Mouse (Mus musculus) heart, postnatal 0 days (tissue): ENCODE measurements at regions not wholly inside any gene's neighbourhood (a gene's known extent, or its start where the extent isn't known, plus 50 kb on each side); places are given as distances from the start of the nearest gene placed in this dataset.
"Not testable (repeated sequence)": the region's sequence is repeated elsewhere in the genome, so short reads cannot be mapped to it uniquely, and the experiment has no call there.

Source experiments
- ATAC-seq: fragments of 200-750 bp; cut with Nextera tagmentation; 2 replicates; pipeline ENCODE4 v1.8.0; 2017; ENCODE audit warnings: low read depth, moderate number of reproducible peaks, moderate library complexity; ENCODE audit not compliant: insufficient read depth
- DNase-seq: peaks from one replicate; pipeline ENCODE4 v3.0.0-alpha.2; 2016; ENCODE audit warnings: low spot score
- H3K27ac ChIP-seq: fragments of 300-500 bp; sonication (generic); 2 replicates; pipeline ENCODE4 v1.5.1; 2014; ENCODE audit warnings: low read depth, mild to moderate bottlenecking
- H3K27me3 ChIP-seq: fragments of 300-500 bp; sonication (generic); 2 replicates; pipeline ENCODE4 v1.6.1; 2014; ENCODE audit warnings: low read length, mixed read lengths; ENCODE audit not compliant: control insufficient read depth, insufficient read depth
- H3K36me3 ChIP-seq: fragments of 300-500 bp; sonication (generic); replicated peaks from 2 replicates; pipeline ENCODE4 v1.6.1; 2014; ENCODE audit warnings: low read length, mixed read lengths; ENCODE audit not compliant: control insufficient read depth, insufficient read depth
- H3K4me1 ChIP-seq: fragments of 300-500 bp; sonication (generic); 2 replicates; pipeline ENCODE4 v1.6.1; 2014; ENCODE audit warnings: antibody characterized with exemption; ENCODE audit not compliant: control insufficient read depth, insufficient read depth
- H3K4me2 ChIP-seq: fragments of 300-500 bp; sonication (generic); 2 replicates; pipeline ENCODE4 v1.6.1; 2014; ENCODE audit warnings: low read depth, mild to moderate bottlenecking, low read length, moderate library complexity
- H3K4me3 ChIP-seq: fragments of 300-500 bp; sonication (generic); 2 replicates; pipeline ENCODE4 v1.5.1; 2014; ENCODE audit warnings: low read depth, low read length
- H3K9ac ChIP-seq: fragments of 300-500 bp; sonication (generic); replicated peaks from 2 replicates; pipeline ENCODE4 v1.6.1; 2014; ENCODE audit warnings: low read depth, low read length, mixed read lengths
- H3K9me3 ChIP-seq: fragments of 300-500 bp; sonication (generic); replicated peaks from 2 replicates; pipeline ENCODE4 v1.6.1; 2016; ENCODE audit warnings: low read length; ENCODE audit not compliant: control insufficient read depth
- CTCF ChIP-seq: IDR thresholded peaks from 2 replicates; pipeline ENCODE4 v1.5.1; 2016; ENCODE audit warnings: antibody characterized with exemption, control low read depth, low read depth
- EP300 ChIP-seq: IDR thresholded peaks from 2 replicates; pipeline ENCODE4 v1.6.1; 2016; ENCODE audit warnings: antibody characterized with exemption, low read depth
- WGBS: fragments of 180-500 bp; shearing (Covaris S2); extraction: QIAGEN DNeasy Blood & Tissue Kit; methylation state at CpG from one replicate; pipeline ENCODE4 v1.1.7; 2014; 5-methylcytosine and 5-hydroxymethylcytosine counted together

- TF ChIP-seq EP300 = no peak
- TF ChIP-seq CTCF = no peak
- H3K9ac ChIP-seq = no peak overlapping the region
- no peak for ATAC-seq
- no peak overlapping the region for H3K27ac ChIP-seq
- no peak overlapping the region for H3K4me3 ChIP-seq
- no peaks in the 10 kb centered on the region for H3K9me3 ChIP-seq
- H3K4me2 ChIP-seq = no peak overlapping the region
- no peak for DNase-seq
- H3K27me3 ChIP-seq = no peaks in the 10 kb centered on the region
- H3K4me1 ChIP-seq = no peaks in the 10 kb centered on the region
- H3K36me3 ChIP-seq = no peaks in the 10 kb centered on the region
- WGBS = 59% methylated on average over 9 of the region's 9 CpGs
These were observed 84.8 kb upstream of the Zfp637 start for GRCm38 (mm10) chr6:117756176-117756575.

GRCm38 (mm10) chr6:117758516-117758915 lies 82.5 kb upstream of the Zfp637 start:
- not testable (repeated sequence) for ATAC-seq, H3K4me3 ChIP-seq, H3K4me2 ChIP-seq, H3K9me3 ChIP-seq, H3K27ac ChIP-seq, H3K9ac ChIP-seq, H3K36me3 ChIP-seq, H3K27me3 ChIP-seq, H3K4me1 ChIP-seq
- 17% methylated on average over 6 of the region's 6 CpGs for WGBS
- peak; percentile 64 for TF ChIP-seq CTCF
- DNase-seq = peak; percentile 37

DNA sequence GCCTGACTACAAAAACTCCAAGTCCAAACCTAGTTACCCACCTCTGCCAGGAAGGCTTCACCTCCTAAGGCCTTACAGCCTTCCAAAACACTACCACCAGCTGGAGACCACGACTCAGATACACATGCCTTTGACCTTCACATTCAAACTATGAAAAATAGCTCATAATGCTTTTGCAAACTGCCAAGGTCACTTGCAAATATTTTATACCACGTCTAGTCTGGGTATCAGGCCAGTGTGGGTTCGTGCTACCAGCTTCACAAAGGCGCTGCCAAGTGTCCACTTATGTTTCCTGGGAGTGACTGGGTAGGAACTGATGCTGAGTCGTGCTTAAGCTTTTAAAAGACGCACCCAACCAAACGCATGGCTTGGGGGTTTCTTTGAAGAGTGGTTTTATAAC lies 69.5 kb upstream of the Zfp637 start:
- H3K9ac ChIP-seq = no peak overlapping the region
- no peak overlapping the region for H3K4me3 ChIP-seq
- no peak overlapping the region for H3K4me2 ChIP-seq
- H3K9me3 ChIP-seq = no peaks in the 10 kb centered on the region
- H3K4me1 ChIP-seq = no peaks in the 10 kb centered on the region
- ATAC-seq (no peak), DNase-seq (no peak)
- no peak overlapping the region for H3K27ac ChIP-seq
- H3K27me3 ChIP-seq = no peaks in the 10 kb centered on the region
- H3K36me3 ChIP-seq = no peaks in the 10 kb centered on the region
- TF ChIP-seq EP300 (no peak), CTCF (no peak)
- 55% methylated on average over 7 of the region's 7 CpGs for WGBS

- H3K4me2 ChIP-seq = no peak overlapping the region
- H3K27me3 ChIP-seq = no peaks in the 10 kb centered on the region
- TF ChIP-seq EP300 (no peak), CTCF (no peak)
These were observed 68.6 kb upstream of the Zfp637 start for GRCm38 (mm10) chr6:117772396-117772795.

GRCm38 (mm10) chr6:117775304-117776050 lies 65.5 kb upstream of the Zfp637 start:
- no peaks in the 10 kb centered on the region for H3K9me3 ChIP-seq
- H3K9ac ChIP-seq = no peak overlapping the region
- H3K27me3 ChIP-seq = no peaks in the 10 kb centered on the region; the same call in 1 of the 2 replicates
- ATAC-seq = no peak
- no peak overlapping the region for H3K4me2 ChIP-seq
- H3K27ac ChIP-seq = no peak overlapping the region
- H3K4me1 ChIP-seq = 0 out of 2 replicates have a peak, but pooled peaks cover 6% of the 10 kb centered on the region
- H3K4me3 ChIP-seq = no peak overlapping the region
- no peak for DNase-seq
- TF ChIP-seq CTCF (no peak), EP300 (no peak)
- WGBS = 54% methylated on average over 11 of the region's 11 CpGs
- no peaks in the 10 kb centered on the region for H3K36me3 ChIP-seq

More at GRCm38 (mm10) chr6:117772396-117772795, 68.6 kb upstream of the Zfp637 start:
- Histone ChIP-seq H3K27ac (no peak overlapping the region), H3K9ac (no peak overlapping the region), H3K4me3 (no peak overlapping the region), H3K36me3 (no peaks in the 10 kb centered on the region), H3K4me1 (no peaks in the 10 kb centered on the region), H3K9me3 (no peaks in the 10 kb centered on the region)
- DNase-seq = no peak
- ATAC-seq = no peak

GRCm38 (mm10) chr6:117778027-117778426 lies 63.0 kb upstream of the Zfp637 start:
- Histone ChIP-seq H3K27ac (peak overlapping the region; percentile 56; the same call in 1 of the 2 replicates), H3K4me1 (0 out of 2 replicates have a peak, but pooled peaks cover 6% of the 10 kb centered on the region), H3K4me2 (no peak overlapping the region), H3K36me3 (no peaks in the 10 kb centered on the region), H3K4me3 (no peak overlapping the region), H3K9me3 (no peaks in the 10 kb centered on the region), H3K27me3 (no peaks in the 10 kb centered on the region; the same call in 1 of the 2 replicates), H3K9ac (no peak overlapping the region)
- no peak for TF ChIP-seq CTCF
- no peak for TF ChIP-seq EP300
- ATAC-seq (no peak), DNase-seq (no peak)
- WGBS = 62% methylated on average over 2 of the region's 2 CpGs
